Mouse (Mus musculus): ENCODE results near the gene Galk2.

DNA sequence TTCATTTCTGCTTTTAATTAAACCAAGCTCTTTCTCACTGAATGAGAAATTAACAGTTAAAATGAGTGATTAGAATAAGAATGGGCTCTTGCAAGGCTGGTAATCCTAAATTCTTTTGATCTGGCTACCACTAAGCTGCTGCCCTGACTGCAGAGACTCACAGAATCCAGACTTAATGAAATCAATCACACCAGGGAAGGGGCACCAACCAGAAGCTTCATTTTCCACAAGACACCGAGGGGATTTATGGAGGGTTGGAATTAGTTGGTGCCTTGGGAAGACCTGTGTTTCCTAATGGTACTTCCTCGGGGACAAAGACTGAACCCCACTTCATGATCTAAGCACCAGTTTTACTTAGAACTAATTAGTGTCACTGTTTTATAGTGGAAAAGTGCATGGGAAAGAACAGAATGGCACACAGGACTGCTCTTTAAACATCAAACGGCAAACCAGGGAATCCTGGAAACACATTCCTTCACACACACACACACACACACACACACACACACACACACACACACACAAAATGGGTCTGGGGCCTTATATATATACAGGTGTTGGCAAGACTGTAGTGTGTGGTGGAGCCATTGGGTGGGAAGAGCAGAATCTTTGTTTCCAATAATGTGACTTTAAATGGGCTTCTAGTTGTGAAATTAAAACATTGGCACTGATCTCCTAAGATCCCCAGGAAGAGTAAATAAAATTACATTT lies 157.0 kb downstream of the Galk2 start:
- TF ChIP-seq EP300 (IDR thresholded peaks at IDR 0.05; ENCODE audit: insufficient read depth, low read depth, low read length) (no peak), CTCF (IDR thresholded peaks at IDR 0.05) (no peak)

All from heart, adult 2 months (tissue).